Mouse (Mus musculus) thymus, postnatal 4 days (tissue): ENCODE results near the gene St5.

Experiments
- DNase-seq: peaks from one replicate; pipeline ENCODE4 v3.0.0; 2021

The St5 gene

DNA sequence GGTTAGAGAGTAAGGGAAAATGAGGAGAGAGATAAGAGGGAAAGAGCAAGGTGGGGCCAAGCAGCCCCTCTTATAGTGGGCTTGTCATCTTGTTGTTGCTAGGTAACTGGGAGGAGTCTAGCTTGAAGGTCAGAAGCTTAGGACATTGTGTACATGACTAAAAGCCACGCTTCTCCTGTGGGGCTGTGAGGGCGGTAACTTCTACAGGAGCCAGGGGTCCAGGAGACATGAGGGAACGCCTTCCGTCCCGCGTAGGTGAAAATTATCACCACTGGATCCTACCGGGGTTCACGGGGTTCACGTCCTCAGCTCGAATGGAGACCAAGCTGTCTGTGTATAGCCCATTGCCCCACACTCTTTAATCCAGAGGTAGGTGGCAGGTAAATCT lies 8.1 kb downstream of the St5 start:
- DNase-seq: no peak

DNA sequence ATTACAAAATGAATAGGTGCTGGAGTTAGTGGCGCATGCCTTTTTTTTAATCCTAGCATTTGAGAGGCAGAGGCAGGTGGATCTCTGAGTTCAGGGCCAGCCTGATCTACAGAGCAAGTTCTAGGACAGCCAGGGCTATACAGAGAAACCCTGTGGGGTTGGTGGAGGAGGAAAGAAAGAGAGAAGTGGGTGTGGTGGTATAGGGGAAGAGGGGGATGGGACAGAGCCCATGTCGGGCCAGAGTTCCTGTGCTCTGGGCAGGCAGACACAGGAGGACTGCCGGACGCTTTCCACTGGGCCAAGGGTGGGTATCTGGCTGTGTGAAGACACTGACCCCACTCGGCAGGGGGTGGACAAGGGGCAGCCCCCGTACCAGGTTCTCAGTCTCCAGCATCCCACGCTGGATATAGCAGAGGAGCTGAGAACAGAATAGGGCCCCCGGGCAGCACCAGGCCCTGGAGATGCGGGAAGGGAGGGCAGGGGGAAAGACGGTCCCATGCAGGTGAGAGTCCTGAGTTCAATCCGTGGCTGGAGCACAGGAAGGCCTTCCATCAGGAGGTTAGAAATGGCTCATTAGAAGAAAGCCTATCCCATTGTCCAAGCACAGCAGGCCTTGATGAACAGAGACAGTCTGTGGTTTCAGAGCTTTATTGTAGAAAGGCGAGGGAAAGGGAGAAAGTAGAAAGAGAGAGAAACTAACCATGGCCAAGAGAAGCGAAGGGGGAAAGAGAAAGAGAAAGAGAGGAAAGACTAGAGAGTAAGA lies 8.6 kb downstream of the St5 start:
- no peak for DNase-seq

DNA sequence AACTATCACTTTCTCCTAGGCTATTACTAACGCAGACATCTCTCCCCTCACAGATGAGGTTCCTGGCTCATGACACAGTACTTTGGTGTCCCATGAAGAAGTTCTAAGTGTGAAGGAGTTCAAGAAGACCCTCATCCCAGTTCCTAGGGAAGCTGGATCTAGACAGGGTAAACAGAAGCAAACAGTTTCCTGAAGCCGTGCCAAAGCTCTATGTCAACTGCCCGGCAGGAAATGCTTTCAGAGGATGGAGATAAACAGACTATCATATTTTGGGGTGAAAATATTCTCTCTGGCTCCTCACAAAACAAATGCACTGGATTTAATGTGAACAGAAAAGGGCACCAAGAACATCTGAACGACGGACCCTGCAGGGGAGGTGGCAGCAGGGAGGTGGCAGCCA lies 12.4 kb downstream of the St5 start:
- DNase-seq: no peak

GRCm38 (mm10) chr7:109690101-109690500 lies 13.3 kb downstream of the St5 start:
- no peak for DNase-seq

GRCm38 (mm10) chr7:109686585-109687128 lies 16.7 kb downstream of the St5 start:
- no peak for DNase-seq

- no peak for DNase-seq
Measured at GRCm38 (mm10) chr7:109680879-109681278, 22.5 kb downstream of the St5 start.

DNA sequence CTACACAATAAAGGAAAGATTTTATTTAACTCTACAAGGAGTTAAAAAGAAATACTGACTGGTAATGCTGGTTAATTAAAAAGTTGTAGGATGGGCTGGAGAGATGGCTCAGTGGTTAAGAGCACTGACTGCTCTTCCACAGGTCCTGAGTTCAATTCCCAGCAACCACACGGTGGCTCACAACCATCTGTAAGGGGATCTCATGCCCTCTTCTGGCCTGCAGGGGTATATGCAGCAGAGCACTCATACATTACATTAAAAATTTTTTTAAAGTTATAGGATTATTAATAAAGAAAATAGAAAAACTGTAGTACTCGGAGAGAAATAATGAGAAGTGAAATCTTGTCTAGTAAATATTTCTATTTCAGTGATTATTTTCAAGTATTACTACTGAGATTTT lies 23.1 kb downstream of the St5 start:
- no peak for DNase-seq

DNA sequence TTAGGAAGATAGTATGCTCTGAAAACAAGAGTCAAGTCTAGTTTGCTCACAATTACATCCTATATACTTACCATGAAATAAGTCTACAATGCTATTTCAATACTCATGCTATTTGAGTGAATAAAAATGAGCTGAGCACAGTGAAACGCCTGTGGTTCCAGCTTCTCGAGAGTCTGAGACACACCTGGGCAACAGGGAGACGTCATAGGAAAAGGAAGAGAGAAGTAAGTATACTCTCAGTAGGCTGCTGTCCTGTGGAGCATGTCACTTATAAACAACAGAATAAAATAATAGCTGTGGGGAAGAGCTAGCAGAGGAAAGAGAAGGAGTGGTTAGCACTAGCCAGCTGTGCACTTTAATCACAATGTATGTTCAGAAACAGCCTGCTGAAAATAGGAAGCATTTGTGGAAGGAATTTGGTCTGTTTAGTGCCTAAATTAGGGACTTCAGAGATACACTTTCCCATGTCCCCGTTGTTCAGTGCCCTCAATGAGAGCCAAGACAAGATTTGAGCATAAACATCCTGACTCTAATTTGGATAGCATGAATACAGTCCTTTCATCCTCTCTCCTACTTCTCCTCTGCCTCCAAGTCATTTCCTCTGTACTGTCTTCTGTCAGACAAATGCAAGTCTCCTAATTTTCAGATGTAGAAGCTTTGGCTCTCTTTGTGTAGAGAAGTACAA lies 28.3 kb downstream of the St5 start:
- no peak for DNase-seq

- peak; percentile 65 for DNase-seq
Measured at GRCm38 (mm10) chr7:109671581-109672471, 31.6 kb downstream of the St5 start.

- DNase-seq: no peak
Measured at GRCm38 (mm10) chr7:109669426-109670170, 33.8 kb downstream of the St5 start.

GRCm38 (mm10) chr7:109666664-109667063 lies 36.7 kb downstream of the St5 start:
- no peak for DNase-seq

DNA sequence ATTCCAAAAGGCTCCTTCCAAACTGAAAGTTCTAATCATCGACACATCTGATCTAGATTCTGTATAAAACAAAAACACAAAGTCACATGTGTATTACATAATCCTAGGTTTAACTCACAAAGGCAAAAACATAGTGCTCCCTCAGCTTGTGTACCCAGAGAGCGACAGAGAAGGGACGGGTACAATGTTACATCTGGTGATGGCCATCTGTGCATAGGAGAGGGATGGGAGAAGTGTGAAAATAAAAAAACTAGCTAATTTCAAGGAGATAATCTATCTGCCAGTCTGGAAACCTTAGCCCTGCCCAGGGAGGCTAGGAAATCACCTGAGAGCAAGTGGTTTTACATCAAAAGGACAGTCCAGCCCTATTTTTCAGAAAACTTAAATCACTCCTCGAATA lies 40.8 kb downstream of the St5 start:
- DNase-seq: no peak

- no peak for DNase-seq
Measured at GRCm38 (mm10) chr7:109659278-109659677, 44.1 kb downstream of the St5 start.

GRCm38 (mm10) chr7:109657884-109658283 lies 45.5 kb downstream of the St5 start:
- DNase-seq: no peak

DNA sequence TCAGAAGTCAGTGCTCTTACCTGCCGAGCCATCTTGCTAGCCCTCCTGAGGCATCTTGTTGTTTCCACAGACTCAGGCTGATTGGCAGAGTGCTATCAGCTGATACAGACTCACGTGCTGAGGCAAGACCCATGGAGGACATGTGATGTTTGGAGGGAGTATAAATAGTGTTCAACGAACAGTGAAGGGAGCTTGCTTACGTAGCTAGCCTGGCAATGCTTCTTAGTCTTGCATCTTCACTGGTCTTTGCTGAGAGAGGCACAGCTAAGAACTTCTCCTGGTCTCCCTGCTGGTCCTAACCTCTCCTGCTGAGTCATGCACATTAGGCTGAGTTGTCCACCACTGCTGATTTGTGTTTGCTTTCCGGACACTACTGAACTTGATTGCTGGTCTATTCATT lies 48.5 kb downstream of the St5 start:
- no peak for DNase-seq

- DNase-seq: no peak
Measured at GRCm38 (mm10) chr7:109648812-109649594, 54.4 kb downstream of the St5 start.

GRCm38 (mm10) chr7:109646574-109646973 lies 56.8 kb downstream of the St5 start:
- DNase-seq: no peak

DNA sequence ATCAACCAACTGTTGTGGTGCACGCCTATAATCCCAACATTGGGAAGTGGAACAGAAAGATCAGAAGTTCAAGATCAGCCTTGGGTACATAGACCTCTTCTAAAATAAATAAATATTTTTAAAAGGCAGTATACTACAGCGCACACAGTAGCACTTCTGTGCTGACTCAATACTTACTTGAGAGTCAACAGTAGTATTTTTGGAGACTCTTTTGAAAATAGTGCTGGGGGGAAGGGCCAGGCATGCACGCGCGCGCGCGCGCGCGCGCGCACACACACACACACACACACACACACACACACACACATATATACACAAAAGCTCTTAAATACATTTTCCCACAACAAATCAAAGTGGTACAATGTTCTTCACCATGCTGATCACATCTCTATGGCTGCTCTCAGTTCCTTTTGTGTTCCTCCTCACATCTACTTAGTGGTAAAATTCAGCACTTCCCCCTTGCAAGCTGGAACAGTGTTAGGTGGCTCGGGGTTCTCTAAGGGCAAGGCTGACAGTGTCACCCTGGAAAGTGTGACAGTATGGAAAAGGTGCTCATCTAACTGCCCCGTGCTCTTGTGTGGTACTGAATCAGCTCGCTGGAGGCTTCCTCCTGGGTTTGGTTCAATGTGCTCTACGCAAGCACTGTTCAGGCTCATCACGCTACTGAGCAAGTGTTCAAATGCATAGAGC lies 60.0 kb downstream of the St5 start:
- no peak for DNase-seq

DNA sequence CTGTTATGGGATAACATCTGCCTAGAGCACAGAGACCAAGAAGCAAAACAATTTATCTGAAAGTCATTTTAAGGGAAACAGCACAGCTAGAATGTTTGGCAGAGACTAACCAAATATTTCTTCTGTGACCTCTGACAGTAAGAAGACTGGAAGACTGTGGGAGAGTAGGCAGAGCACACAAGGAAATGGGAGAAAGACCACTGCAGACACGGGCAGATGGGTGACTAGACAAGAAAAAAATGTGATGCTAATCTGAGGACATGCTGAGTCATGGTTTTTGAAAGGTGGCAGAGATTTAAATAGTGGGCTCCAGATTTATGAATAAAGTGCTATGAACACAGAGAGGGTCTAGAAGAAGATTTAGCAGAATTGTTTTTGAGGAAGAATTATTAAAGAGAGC lies 61.4 kb downstream of the St5 start:
- no peak for DNase-seq

DNA sequence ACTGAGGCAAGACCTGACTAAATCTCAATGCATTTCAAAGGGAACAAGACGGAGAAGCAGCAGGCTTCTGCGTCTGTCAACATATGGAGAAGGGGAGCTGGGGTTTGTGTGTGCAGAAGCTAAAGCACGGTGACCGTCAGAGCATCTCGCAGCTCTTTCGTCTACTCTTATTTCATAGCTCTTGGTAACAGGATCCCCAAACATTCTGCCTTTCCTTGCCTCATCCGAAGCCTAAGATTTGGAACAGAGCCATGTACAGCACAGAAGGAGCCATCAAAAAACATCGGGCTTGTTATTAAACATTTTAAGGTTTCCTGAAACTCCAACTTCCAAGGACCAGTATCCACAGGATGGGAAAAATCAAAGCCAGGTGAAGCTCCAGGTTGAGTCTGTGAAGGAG lies 62.3 kb downstream of the St5 start:
- no peak for DNase-seq

DNA sequence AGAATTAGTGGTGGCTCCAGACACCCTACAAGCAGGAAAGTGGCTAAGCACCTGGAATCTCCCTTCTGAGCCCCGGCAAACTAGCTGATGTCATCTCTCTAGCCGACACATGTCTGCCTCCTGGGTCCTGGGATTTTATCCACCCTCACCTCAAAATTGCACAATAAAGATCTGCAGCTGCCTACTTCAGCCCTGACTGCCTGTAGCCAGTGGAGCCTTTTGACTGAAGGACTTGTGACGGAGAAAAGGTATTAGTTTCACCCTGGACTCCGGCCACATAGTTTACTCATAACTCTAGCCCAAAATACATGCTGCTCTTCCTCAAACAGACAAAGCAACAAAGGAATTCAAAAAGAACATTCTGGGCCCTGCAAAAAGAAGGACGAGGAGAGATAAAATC lies 66.0 kb downstream of the St5 start:
- DNase-seq: no peak
